Mouse (Mus musculus) stomach, embryonic 14.5 days (tissue): ENCODE results near the gene Rln3. TPM values are rescaled to one million over a fixed set of nuclear protein-coding genes. Genes with fewer than 3 reads are reported as not detected.
A peak's percentile ranks its signal among the peaks of the same experiment; 100 is the strongest.

Experiments
- ATAC-seq: fragments of 200-750 bp; cut with Nextera tagmentation; 2 replicates; pipeline ENCODE4 v1.8.0; 2017; ENCODE audit warnings: low read depth, moderate TSS enrichment; ENCODE audit not compliant: insufficient number of reproducible peaks, insufficient read depth, low FRiP score
- H3K27ac ChIP-seq: fragments of 300-500 bp; sonication (generic); 2 replicates; pipeline ENCODE4 v1.5.1; 2014; ENCODE audit warnings: mild to moderate bottlenecking, low read length, moderate library complexity, mixed read lengths
- H3K27me3 ChIP-seq: fragments of 300-500 bp; sonication (generic); 2 replicates; pipeline ENCODE4 v1.6.1; 2014; ENCODE audit warnings: low read length, control low read depth, mixed read lengths; ENCODE audit not compliant: control insufficient read depth, insufficient read depth
- H3K36me3 ChIP-seq: fragments of 300-500 bp; sonication (generic); 2 replicates; pipeline ENCODE4 v1.6.1; 2014; ENCODE audit warnings: mild to moderate bottlenecking, control low read depth, low read length, moderate library complexity, mixed read lengths; ENCODE audit not compliant: control insufficient read depth, insufficient read depth
- H3K4me1 ChIP-seq: fragments of 300-500 bp; sonication (generic); 2 replicates; pipeline ENCODE4 v1.6.1; 2014; ENCODE audit warnings: low read length, control low read depth, mixed read lengths; ENCODE audit not compliant: control insufficient read depth, insufficient read depth
- H3K4me2 ChIP-seq: fragments of 300-500 bp; sonication (generic); replicated peaks from 2 replicates; pipeline ENCODE4 v1.6.1; 2014; ENCODE audit warnings: low read depth, low read length, control low read depth
- H3K4me3 ChIP-seq: fragments of 300-500 bp; sonication (generic); 2 replicates; pipeline ENCODE4 v1.5.1; 2014; ENCODE audit warnings: low read depth, low read length, control low read depth
- H3K9ac ChIP-seq: fragments of 300-500 bp; sonication (generic); replicated peaks from 2 replicates; pipeline ENCODE4 v1.6.1; 2014; ENCODE audit warnings: low read depth, mild to moderate bottlenecking, control low read depth, low read length, moderate library complexity, mixed read lengths
- H3K9me3 ChIP-seq: fragments of 300-500 bp; sonication (generic); 2 replicates; pipeline ENCODE4 v1.6.1; 2016; ENCODE audit warnings: low read depth, low read length, control low read depth; ENCODE audit not compliant: control insufficient read depth
- WGBS: fragments of 180-500 bp; shearing (Covaris S2); extraction: QIAGEN DNeasy Blood & Tissue Kit; methylation state at CpG from one replicate; pipeline ENCODE4 v1.1.7; 2014; 5-methylcytosine and 5-hydroxymethylcytosine counted together
- microRNA counts: library from miRNA; unstranded; fragments of <30 nt; microRNA quantifications from one replicate; lab custom pipeline; 2016
- microRNA-seq: library from miRNA; unstranded; fragments of <30 nt; microRNA quantifications from one replicate; pipeline ENCODE4, GENCODE M21; 2016
- polyA plus RNA-seq: library from polyadenylated mRNA; unstranded; fragments of >200 nt; fragmentation: Nextera tagmentation; extraction: Ambion mirVana; gene quantifications from 2 replicates; pipeline ENCODE4 v1.2.1, GENCODE M21; 2014

Gene Rln3
- polyA plus RNA-seq, 1 experiment from 2014 or later: not detected

GRCm38 (mm10) chr8:83994030-83994429 is 50.8 kb downstream of the Rln3 start:
- WGBS: 81% methylated on average over 3 of the region's 3 CpGs
- no peak overlapping the region for H3K4me2 ChIP-seq
- H3K27ac ChIP-seq: no peak overlapping the region
- H3K4me1 ChIP-seq: peaks cover 4% of the 10 kb centered on the region
- ATAC-seq: no peak
- H3K9ac ChIP-seq: no peak overlapping the region
- H3K36me3 ChIP-seq: peaks cover 37% of the 10 kb centered on the region
- no peaks in the 10 kb centered on the region for H3K27me3 ChIP-seq
- no peak overlapping the region for H3K4me3 ChIP-seq
- H3K9me3 ChIP-seq: no peaks in the 10 kb centered on the region

MicroRNA genes within 50 kb of the gene (microRNA counts, 519-probe panel; counts per million panel counts)
- microRNA mmu-miR-1199 (lab: Ali Mortazavi, UCI) (not detected), microRNA mmu-miR-709 (lab: Ali Mortazavi, UCI) (2,388 counts per million, percentile 38 among the panel's probes with 10 or more counts)

Small RNAs within 50 kb of the gene (microRNA-seq; reads per million reads assigned to microRNA genes)
- gene Mir1199 (not detected), gene Mir709 (not detected), gene Mir8111 (2.6 reads per million, percentile 2 among the genes with 10 or more reads in this experiment)

Other genes starting within 250 kb of the Rln3 start
- gene Adgrl1, start 144.9 kb downstream of the Rln3 start, polyA plus RNA-seq: 29.5 and 31.3 TPM in 2 replicates
- 0.56 and 0.70 TPM in 2 replicates for gene Gm10644, start 89.8 kb downstream of the Rln3 start, polyA plus RNA-seq
- 53.2 and 58.2 TPM in 2 replicates for gene Asf1b, start 89.5 kb downstream of the Rln3 start, polyA plus RNA-seq
- gene Prkaca, start 72.0 kb downstream of the Rln3 start, polyA plus RNA-seq: 101 and 112 TPM in 2 replicates
- 17.5 and 18.3 TPM in 2 replicates for gene Samd1, start 47.3 kb downstream of the Rln3 start, polyA plus RNA-seq
- gene 1700067K01Rik, start 43.5 kb downstream of the Rln3 start, polyA plus RNA-seq: 0.71 and 0.87 TPM in 2 replicates
- 1.1 and 1.3 TPM in 2 replicates for gene 2210011C24Rik, start 32.8 kb downstream of the Rln3 start, polyA plus RNA-seq
- gene Palm3, start 23.5 kb downstream of the Rln3 start, polyA plus RNA-seq: 3.2 and 3.6 TPM in 2 replicates
- gene Il27ra, start 2.4 kb downstream of the Rln3 start, polyA plus RNA-seq: 1.1 and 1.3 TPM in 2 replicates
- gene Gm10643, start 20.1 kb upstream of the Rln3 start, polyA plus RNA-seq: 1.5 and 2.9 TPM in 2 replicates
- gene Rfx1, start 21.8 kb upstream of the Rln3 start, polyA plus RNA-seq: 10.4 and 12.0 TPM in 2 replicates
- 9.0 and 10.8 TPM in 2 replicates for gene Dcaf15, start 59.8 kb upstream of the Rln3 start, polyA plus RNA-seq
- gene Podnl1, start 81.0 kb upstream of the Rln3 start, polyA plus RNA-seq: 0.18 and 0.20 TPM in 2 replicates
- gene Cc2d1a, start 102.9 kb upstream of the Rln3 start, polyA plus RNA-seq: 17.9 and 18.2 TPM in 2 replicates
- gene 4930432K21Rik, start 103.0 kb upstream of the Rln3 start, polyA plus RNA-seq: 0.59 and 0.94 TPM in 2 replicates
- 3.3 and 5.0 TPM in 2 replicates for gene Nanos3, start 140.2 kb upstream of the Rln3 start, polyA plus RNA-seq
- 9.3 and 9.5 TPM in 2 replicates for gene Zswim4, start 192.1 kb upstream of the Rln3 start, polyA plus RNA-seq
- 341 and 358 TPM in 2 replicates for gene D8Ertd738e, start 204.7 kb upstream of the Rln3 start, polyA plus RNA-seq
- 69.7 and 73.7 TPM in 2 replicates for gene Mri1, start 212.3 kb upstream of the Rln3 start, polyA plus RNA-seq
- 20.2 and 20.7 TPM in 2 replicates for gene Ccdc130, start 225.4 kb upstream of the Rln3 start, polyA plus RNA-seq